Mouse (Mus musculus): ENCODE measurements around the gene Pigp.

Pigp gene

DNA sequence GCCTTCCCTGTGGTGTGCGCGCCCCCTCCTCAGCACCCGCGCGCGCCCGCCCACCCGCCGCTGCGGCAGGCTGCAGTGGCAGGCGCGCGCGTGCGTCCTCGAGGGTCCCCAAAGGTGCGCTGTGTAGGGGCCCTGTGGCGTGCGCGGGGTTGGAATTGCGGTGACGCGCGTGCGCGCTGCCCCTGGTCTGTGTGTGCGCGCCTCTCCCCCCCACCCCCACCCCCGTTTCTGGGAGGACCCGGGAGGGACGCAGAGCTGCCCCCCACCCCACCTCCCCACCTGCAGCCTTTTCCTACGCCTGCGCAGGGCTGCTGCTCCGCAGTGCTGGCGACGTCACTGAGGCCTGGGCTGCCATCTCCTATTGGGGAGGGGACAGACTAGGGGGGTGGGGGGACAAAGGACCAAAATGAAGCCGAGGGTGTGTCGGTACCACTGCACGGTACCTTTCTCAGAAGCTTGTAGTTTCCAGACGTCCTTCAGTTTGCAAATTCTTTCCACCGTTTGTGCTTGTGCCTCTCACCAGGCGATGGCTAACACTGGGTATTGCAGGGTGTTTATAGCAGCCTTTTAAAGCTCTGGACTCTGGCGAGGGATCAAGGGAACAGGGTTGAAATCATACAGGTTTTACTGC, at the start of gene Pigp:
Gene Pigp (minus strand): TSS at position 542 of the 631 bp plus-strand sequence.
- DNase-seq (ENCODE audit: low spot score), result peak; percentile 37

DNA sequence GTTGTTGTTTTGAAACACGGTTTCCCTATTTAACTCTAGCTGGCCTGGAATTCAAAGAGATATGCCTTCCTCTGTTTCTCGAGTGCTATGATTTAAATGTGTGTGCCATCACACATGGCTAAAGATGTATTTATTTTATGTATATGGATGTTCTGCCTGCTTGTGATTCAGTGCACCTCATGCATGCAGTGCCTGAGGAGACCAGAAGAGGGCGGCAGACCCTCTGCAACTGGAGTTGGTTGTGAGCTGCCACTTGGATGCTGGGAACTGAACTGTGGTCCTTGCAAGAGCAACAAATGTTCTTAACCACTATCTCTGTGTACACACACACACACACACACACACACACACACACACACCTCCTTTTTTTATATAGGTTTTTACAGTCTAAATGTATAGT, 48.9 kb upstream of the Pigp start:
- no peak for DNase-seq (ENCODE audit: low spot score)

DNA sequence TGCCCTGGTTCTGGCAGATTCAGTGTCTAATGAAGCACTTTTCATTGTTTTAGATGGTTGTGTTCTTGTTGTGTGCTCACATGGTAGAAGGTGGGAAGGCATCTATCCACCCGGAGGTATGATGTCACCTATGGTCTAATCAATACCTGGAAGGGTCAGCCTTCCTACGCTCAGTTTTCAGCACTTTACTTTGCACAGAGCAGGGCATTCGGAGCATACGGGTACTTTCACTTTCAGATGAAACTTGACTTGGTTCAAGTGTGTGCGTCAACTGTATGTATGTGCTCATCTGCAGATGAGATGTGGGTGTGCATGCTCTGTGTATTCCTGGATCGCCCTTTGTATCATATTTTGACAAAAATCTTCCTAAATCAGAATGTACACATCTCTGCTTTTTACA, 42.5 kb upstream of the Pigp start:
- DNase-seq (ENCODE audit: low spot score), result no peak

DNA sequence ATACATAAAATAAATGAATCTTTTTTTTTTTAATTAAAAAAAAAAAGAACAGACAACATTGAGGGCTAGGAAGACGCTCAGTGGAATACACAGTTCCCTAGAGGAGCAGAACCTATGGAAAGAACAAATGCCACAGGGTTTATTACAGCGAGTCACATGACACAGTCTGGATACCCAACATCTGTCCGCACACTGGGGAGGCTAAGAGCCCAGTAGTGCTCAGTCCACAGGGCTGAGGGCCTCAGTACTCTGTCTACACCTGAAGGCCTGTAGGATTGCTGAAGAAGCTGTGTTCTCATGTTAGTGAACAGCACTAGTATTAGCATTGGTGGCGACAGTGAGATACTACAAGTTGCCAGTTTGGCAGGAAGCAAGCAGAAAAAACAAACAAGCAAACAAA, 41.1 kb upstream of the Pigp start:
- DNase-seq (ENCODE audit: low spot score), result no peak

DNA sequence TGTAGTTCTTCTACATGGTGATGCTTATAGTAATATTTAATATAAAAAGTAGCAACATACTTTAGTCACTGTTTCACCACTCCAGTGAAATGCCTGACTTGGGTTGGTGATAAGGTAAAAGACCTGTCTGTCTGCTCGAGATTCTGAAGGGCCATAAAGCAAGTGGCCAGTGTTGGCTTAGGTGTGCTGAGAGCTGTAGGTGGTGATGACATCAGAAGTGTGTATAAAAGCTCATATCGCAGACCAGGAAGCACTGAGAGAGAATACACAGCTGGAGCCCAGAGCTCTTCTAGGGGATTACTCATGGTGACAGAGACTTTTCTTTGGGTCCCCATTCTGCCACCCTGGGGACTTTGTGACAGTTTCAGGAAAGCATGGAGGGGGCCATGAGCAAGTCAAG, 40.6 kb upstream of the Pigp start:
- DNase-seq (ENCODE audit: low spot score), result no peak

DNA sequence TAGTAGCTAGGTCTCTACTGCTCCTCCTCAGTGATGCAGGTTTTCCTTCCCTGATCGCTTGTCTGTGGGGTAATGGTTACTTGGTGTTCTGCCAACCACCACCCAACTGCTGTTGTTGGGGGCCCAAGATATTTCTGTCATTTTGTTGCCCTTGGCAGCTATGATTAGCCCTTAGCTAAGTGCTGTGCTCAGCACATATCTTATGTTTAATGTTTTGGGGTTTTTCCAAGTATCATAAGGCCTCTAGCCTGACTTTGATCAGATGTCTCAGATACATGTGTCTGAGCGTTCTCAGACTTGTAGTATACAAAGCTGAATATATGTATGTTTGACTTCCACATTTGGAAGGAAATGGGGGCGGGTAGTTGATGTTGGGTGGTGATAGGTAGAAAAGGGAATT, 39.6 kb upstream of the Pigp start:
- DNase-seq (ENCODE audit: low spot score), result peak; percentile 19

DNA sequence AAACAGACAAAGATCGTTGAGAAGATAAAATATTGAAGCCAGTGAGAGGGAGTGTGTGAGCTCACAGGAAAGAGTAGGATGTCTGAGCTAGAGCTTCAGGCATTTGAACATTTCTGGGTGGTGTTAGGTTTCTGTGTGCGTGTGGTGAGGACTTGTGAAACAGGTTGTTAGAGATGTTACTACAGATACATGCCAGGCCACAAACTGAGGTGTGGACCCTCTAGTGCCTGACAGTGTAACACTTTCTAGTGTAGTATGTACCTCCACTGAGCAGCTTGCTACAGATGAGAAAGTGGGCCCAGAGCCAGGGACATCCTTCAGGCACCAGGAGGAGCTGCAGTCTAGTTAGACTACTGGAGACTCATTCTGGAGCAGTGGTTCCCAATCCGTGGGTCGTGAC, 30.5 kb upstream of the Pigp start:
- no peak for DNase-seq (ENCODE audit: low spot score)

DNA sequence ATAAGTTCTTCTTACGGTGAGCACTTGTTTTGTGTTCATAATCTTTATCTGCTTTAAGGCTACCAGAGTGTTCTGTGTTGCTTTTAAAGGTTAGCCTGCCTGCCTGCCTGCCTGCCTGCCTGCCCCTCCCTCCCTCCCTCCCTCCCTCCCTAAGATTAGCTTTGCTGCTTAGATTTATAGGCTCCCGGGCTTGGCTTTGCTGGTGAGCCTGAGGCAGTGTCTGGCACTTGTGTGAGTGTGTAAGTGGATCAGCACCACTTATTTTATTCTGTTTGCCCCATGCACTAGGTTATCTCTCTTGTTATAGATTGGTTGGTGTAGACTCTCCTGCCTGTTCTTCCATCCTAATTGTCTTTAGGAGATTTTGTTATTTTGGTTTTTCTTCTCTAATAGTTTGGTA, 30.0 kb upstream of the Pigp start:
- no peak for DNase-seq (ENCODE audit: low spot score)

DNA sequence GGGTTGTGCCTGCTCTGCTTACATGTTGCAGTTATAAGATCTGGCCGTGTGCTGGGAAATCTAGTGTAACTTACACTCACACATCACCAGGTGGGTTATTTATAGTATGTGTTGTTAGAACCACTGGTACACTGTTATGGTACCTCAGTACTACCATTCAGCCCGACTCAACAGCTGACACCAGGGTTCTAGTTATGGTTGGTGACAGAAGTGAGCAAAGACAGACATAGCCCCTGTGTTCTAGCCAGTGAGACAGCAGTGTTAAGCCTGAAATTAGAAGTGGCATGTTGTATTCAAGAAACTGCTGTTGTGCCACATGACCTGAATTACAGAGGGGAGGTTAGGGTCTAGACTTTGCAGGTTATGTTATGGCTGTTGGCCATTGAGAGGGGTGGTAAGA, 27.5 kb upstream of the Pigp start:
- no peak for DNase-seq (ENCODE audit: low spot score)

DNA sequence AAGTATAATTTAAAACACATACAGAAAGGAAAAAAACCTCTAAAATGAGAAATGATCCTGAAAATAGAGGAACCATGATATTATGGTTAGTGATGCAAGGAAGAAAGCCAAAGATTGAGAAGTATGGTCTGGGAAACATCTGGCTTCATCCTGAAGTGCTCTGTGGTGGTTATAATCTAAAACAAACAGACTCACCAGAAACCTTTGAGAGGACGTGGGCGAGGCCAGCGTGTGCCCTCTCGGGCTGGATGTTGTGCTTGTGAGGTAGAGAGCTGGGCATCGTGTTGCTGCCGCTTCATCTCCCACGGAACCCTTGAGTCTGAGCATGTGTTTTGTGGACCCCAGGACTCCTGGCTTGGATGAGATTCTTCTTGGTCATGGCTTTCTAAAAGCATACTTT, 25.0 kb upstream of the Pigp start:
- DNase-seq (ENCODE audit: low spot score), result no peak

DNA sequence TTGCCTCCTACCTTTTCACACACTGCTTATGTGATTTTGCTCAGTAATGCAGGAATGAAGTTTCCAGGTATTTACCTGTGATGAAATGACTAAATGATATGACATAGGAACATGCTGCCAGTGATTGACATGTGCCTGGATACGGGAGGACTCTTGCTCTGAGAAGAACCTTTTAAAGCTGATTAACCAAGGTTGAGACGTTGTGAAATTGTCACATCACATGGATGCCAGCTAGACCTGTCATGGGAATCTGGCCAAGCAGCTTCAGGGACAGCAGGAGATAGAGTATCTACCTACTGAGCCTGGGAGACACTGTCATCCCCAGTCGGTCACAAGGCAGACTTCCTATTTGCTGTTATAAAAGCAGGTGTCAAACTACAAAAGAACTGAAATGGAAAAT, 23.4 kb upstream of the Pigp start:
- DNase-seq (ENCODE audit: low spot score), result no peak

DNA sequence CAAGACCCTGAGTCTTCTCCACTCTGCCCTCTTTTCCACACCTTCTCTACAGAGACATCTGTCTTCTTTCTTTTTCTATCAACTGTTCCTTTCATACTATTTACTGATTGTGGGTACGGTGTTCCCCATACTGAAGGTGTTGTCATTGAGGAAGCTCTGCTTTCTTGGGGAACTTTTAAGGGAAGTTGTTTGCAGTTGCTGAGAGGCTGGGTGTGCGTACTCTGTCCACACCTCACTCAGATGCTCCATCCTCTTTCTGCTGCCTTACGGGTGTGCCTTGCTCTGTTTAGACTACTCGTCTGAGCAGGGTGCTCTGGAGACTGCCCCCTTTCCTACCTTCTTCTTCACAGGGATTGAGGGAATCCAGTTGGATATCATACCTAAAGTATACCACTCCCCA, 20.7 kb upstream of the Pigp start:
- no peak for DNase-seq (ENCODE audit: low spot score)

DNA sequence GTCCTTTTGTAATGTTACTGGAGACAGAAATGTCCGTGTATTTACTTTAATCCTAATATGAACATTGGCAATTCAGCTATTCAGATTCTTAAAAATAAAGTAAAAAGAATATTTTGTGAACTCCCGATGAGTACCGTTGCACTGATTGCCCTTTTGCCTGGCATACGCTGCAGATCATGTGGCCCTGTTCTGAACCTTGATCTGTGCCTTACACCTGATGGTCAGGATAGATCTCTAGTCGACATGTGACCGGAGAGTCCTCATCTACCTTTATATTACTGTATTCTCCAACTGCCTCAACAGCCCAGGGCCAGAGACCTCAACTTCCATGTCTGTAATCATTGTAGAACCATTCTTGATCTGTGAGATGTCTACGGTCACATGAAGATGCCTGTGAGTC, 16.0 kb upstream of the Pigp start:
- DNase-seq (ENCODE audit: low spot score), result no peak

DNA sequence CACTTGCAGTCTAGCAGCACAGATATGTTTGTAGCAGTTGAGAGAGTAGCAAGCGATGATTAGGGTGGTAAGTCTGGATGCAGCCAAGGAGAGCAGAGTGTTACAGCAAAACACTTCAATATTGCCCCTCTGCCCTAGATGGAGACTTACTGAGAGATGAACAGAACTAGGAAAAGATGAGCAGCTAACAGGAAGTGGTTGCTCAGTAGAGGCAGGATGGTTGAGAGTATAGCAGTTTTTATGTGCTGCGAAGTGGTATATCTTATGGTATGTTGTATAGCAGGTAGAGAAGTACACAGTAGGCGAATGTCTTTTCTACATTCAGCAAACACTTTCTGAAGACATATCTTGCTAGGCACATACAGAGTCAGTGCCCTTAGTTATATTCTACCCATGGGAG, 11.6 kb upstream of the Pigp start:
- no peak for DNase-seq (ENCODE audit: low spot score)

DNA sequence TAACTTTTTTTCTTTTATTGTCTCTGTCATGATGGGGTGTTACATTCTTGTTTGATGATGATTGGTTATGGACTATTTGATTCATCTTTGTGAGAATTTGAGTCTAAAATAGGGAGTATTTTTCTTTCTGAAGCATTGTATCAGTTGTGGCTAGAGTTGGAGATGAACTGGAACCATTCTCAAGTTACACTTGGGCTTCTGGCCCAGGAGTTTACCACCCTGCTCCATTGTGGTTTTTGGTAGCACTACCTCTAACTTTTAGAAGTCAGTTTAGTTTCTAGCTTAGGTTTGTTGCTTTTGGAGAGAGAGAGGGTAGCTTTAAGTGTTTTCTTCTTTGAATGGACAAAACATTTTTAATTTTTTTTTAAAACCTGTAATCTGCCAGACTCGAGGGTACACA, 7.7 kb upstream of the Pigp start:
- DNase-seq (ENCODE audit: low spot score), result no peak

DNA sequence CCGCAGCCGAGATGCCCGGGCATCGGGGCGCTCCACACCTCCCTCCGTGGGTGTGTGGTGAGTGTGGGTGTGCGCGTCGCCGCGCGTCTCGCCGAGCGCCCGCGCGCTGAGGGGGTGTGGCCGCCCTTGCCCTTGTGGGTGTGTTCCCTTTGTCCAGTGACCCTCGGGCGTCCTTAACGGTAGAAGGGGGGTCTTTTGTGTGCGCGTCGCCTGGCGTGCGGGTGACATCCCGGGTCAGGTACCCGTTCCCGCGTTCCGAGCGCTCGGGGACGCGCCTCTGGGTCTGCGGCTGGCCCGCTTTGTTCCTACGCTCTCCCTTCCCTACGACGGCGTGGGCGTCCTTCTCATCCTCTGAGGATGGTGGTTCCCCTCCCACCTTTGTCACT, 734 bp downstream of the Pigp start:
- DNase-seq (ENCODE audit: low spot score), result peak; percentile 81

DNA sequence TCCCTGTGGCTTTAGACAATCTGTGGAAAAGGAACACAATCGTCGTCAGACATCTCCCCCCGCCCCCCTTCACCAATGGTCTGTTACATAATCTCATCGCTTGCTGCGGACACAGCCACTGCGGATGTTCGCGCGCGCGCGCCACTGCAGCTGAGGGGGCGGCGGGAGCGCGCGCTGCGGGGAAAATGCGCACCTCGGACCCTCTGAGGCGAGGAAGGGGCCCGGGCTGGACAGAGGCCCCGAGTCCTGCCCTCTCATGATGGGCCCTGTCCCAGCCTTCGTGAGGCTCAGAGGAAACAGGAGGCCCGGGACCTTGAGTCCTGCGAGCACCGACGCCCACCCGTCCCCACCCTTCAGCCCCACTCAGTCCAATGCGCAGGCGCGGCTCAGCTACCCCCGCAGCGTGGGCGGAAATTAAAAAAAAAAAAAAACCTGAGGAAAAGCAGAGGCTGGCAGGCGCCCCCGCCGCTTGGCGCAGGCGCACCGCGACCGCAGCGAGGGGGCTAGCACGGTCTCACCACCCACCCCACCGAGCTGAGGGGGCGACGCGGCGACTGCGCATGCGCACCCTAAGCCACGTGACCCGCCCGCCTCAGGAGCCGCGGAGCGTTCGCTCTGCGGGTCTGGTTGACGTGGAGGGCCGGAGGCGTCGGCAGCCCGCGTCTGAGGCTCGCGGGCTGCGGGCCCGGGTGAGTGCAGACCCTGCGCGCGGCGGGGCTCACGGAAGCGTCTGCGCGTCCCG, 1.3 kb downstream of the Pigp start, which contains the start of gene Ttc3:
Gene Ttc3 (plus strand): TSS at position 446 of the 742 bp plus-strand sequence.
- peak; percentile 96 for DNase-seq (ENCODE audit: low spot score)

DNA sequence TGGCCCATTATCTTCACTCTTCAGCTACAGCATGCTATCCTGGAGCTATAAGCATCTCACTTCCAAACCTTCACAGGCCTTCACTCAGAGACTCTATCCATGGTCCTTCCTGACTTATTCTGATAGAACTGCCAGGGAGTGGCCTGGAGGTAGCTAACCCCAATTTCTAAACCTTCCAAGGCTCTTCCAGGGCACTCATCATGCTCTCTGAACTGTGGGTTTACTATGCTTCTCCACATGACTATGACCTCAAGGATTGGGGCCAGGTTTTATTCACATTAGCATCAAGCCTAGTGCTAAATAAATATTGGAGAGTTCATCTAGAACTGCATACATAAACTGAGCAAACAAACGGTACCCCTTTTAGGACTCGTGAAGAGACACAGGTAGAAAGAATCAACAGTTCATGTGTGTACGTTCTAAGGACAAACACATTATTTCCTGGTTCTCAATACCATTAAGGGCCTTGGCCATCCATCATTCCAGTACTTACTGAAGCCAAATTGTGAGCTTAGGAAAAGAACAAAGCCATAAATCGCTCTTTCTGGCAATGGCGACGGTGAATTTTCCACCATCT, 2.0 kb downstream of the Pigp start:
- DNase-seq (ENCODE audit: low spot score), result no peak

DNA sequence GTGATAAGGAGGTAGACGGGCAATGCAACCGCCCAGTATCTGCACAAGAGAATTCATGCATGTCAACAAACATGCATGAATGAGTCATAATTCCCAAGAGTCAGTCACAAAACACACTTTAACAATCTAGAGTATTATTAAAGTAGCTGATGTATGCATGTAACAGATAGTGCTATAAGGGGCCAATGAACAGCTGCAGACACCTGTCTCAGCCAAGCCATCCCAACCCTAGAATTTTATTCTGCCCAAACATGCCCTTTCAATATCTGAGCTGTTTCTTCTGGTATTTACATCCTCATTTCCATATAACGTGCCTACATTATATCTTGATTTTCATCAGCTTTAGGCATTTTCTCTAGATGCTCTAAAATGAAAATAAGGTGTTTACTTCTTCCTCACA, 6.2 kb downstream of the Pigp start:
- DNase-seq (ENCODE audit: low spot score), result no peak

DNA sequence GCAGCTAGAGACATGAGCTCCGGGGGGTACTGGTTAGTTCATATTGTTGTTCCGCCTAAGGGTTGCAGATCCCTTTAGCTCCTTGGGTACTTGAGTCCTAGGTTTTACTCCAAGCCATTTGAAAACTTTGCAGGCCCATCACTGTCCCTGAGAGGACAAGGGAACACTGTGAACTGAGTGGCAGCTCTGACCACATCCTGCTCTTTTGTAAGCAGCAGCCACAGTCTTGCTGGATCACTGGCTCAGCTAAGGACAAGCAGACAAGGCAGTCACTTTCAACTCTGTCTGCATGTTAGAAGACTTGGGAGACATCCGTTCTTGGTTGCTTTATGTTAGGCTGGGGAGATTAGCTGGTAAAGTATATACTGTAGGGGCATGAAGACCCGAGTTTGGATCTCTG, 7.8 kb downstream of the Pigp start:
- no peak for DNase-seq (ENCODE audit: low spot score)

DNA sequence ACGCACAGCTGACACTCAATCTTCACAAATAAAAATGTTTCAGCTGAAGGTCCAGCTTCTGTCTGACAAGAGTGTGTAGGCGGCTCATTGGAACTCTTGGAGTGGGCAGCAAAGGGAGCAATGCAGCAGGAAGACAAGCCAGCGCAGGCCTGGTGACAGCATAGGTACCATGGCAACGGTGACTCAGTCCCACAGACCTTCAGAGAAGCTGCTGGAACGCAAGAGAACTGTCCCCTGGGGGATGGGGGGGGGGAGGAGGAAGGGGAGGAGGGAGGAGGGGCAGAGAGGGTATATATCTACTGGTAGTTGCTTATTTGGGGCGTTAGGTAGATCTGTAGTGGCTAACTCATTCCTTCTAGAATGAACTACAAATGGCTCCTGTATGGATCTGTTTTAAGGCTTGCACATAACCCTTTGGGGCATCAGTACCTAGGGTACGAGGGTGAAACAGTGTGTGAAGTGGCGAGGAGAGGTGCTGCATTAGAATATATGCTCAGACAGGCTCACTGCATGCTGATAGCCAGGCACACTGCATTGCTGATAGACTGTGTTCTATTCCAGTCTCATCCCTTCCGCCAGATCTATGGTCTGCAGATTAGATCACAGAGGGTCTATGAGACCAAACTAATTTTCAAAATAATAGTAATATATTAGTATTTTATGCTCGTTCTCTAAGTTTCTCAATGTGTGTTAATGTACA, 9.3 kb downstream of the Pigp start:
- no peak for DNase-seq (ENCODE audit: low spot score)

DNA sequence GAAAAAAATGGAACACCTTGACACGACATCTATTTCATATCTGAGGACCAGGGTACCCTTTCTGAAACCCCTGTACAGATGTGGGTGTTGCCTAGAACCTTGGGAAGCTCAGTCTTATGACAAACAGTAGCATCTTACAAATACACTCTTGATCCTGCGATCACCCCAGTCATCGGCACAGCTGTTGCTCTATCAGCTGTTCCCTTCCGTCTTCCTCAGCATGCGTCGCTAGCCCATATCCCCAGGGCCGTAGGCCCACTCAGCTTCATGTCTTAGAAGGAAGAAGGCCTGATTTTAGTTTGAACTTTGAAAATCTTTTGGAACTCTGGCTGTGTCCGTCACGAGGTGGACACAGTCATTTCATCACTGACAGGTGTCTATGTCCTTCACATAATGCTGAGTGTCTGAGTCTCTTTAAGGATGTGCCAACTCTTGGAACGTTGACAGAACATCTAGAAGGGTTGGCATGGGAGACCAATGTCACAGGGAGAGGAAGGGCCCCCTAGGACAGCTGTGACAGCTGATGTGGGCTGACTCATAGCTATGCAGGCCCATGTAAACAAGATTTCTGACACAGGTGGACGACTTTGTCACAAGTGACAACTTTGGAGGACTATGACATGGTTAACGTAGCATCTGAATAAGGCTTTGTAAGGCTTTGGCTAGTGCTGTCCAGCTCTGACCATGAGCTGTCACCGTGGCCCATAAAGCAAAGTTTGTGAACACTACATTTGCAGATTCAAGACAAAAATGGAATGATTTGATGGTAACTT, 10.9 kb downstream of the Pigp start:
- DNase-seq (ENCODE audit: low spot score), result no peak
